Mouse (Mus musculus): ENCODE data around the gene Sbno1.

- no peak for TF ChIP-seq CTCF (IDR thresholded peaks at IDR 0.05; ENCODE audit: low read depth)
- TF ChIP-seq EP300 (IDR thresholded peaks at IDR 0.05; ENCODE audit: low read depth): no peak
Observed at GRCm38 (mm10) chr5:124338791-124339190, 87.0 kb downstream of the Sbno1 start.

All from liver, postnatal 0 days (tissue).